Mouse (Mus musculus) limb, embryonic 14.5 days (tissue): Measurements from ENCODE around the gene Chrnb2. TPM values are rescaled to one million over a fixed set of nuclear protein-coding genes. Genes with fewer than 3 reads are reported as not detected.

Source experiments
- ATAC-seq: fragments of 200-750 bp; cut with Nextera tagmentation; 2 replicates; pipeline ENCODE4 v1.8.0; 2017; ENCODE audit warnings: low read depth, moderate number of reproducible peaks, moderate TSS enrichment; ENCODE audit not compliant: low FRiP score
- DNase-seq: peaks from one replicate; pipeline ENCODE4 v3.0.0-alpha.2; 2015; ENCODE audit warnings: low spot score
- H3K27ac ChIP-seq: fragments of 300-500 bp; sonication (generic); replicated peaks from 2 replicates; pipeline ENCODE4 v1.5.1; 2014; ENCODE audit warnings: low read depth, mild to moderate bottlenecking, low read length, moderate library complexity, mixed read lengths
- H3K27me3 ChIP-seq: fragments of 300-500 bp; sonication (generic); 2 replicates; pipeline ENCODE4 v1.6.1; 2014; ENCODE audit warnings: low read length, mixed read lengths; ENCODE audit not compliant: control insufficient read depth, insufficient read depth
- H3K36me3 ChIP-seq: fragments of 300-500 bp; sonication (generic); 2 replicates; pipeline ENCODE4 v1.6.1; 2014; ENCODE audit warnings: mild to moderate bottlenecking, low read length, moderate library complexity, mixed read lengths; ENCODE audit not compliant: control insufficient read depth, insufficient read depth
- H3K4me1 ChIP-seq: fragments of 300-500 bp; sonication (generic); 2 replicates; pipeline ENCODE4 v1.6.1; 2014; ENCODE audit warnings: antibody characterized with exemption, low read length, mixed read lengths; ENCODE audit not compliant: control insufficient read depth, insufficient read depth
- H3K4me2 ChIP-seq: fragments of 300-500 bp; sonication (generic); replicated peaks from 2 replicates; pipeline ENCODE4 v1.6.1; 2014; ENCODE audit warnings: low read depth, mild to moderate bottlenecking, low read length, moderate library complexity; ENCODE audit not compliant: severe bottlenecking
- H3K4me3 ChIP-seq: fragments of 300-500 bp; sonication (generic); replicated peaks from 2 replicates; pipeline ENCODE4 v1.5.1; 2014; ENCODE audit warnings: low read length
- H3K9ac ChIP-seq: fragments of 300-500 bp; sonication (generic); 2 replicates; pipeline ENCODE4 v1.6.1; 2014; ENCODE audit warnings: mild to moderate bottlenecking, low read depth, low read length, moderate library complexity; ENCODE audit not compliant: severe bottlenecking
- H3K9me3 ChIP-seq: fragments of 300-500 bp; sonication (generic); 2 replicates; pipeline ENCODE4 v1.6.1; 2016; ENCODE audit warnings: low read length; ENCODE audit not compliant: control insufficient read depth
- POLR2A ChIP-seq: fragments of 200-500 bp; IDR thresholded peaks from 2 replicates; pipeline ENCODE4 v1.8.0; 2012; ENCODE audit warnings: inconsistent platforms, mild to moderate bottlenecking, moderate library complexity, borderline replicate concordance; ENCODE audit not compliant: insufficient read depth, insufficient read length; ENCODE audit errors: extremely low read depth
- WGBS: fragments of 180-500 bp; shearing (Covaris S2); extraction: QIAGEN DNeasy Blood & Tissue Kit; methylation state at CpG from one replicate; pipeline ENCODE4 v1.1.7; 2014; 5-methylcytosine and 5-hydroxymethylcytosine counted together
- polyA plus RNA-seq, 2 experiments: library from polyadenylated mRNA; depleted of rRNA in 1 of 2; stranded (reverse) in 1 of 2; unstranded in 1 of 2; fragments of >200 nt; fragmentation: Nextera tagmentation in 1 of 2; extraction: Ambion mirVana in 1 of 2; gene quantifications; 2 replicates each; pipeline versions ENCODE4 v1.2.1 to v1.2.3; 2012 to 2014

Chrnb2 gene
- polyA plus RNA-seq, 2 experiments: 0.37 to 0.43 TPM

GRCm38 (mm10) chr3:89700461-89700860 is 64.0 kb downstream of the Chrnb2 start:
- H3K27ac ChIP-seq: no peak overlapping the region
- ATAC-seq (no peak), DNase-seq (no peak)
- no peaks in the 10 kb centered on the region for H3K36me3 ChIP-seq
- WGBS: 27% methylated on average over 11 of the region's 11 CpGs
- H3K4me3 ChIP-seq: no peak overlapping the region
- H3K4me2 ChIP-seq: no peak overlapping the region
- H3K9me3 ChIP-seq: no peaks in the 10 kb centered on the region
- no peaks in the 10 kb centered on the region for H3K4me1 ChIP-seq
- TF ChIP-seq POLR2A: no peak
- H3K9ac ChIP-seq: no peak overlapping the region
- H3K27me3 ChIP-seq: no peaks in the 10 kb centered on the region

GRCm38 (mm10) chr3:89698958-89699357 is 65.5 kb downstream of the Chrnb2 start:
- no peak for TF ChIP-seq POLR2A
- Histone ChIP-seq H3K27ac (no peak overlapping the region), H3K4me2 (no peak overlapping the region), H3K4me1 (no peaks in the 10 kb centered on the region), H3K9ac (no peak overlapping the region), H3K27me3 (no peaks in the 10 kb centered on the region), H3K9me3 (no peaks in the 10 kb centered on the region), H3K36me3 (no peaks in the 10 kb centered on the region), H3K4me3 (no peak overlapping the region)
- ATAC-seq (no peak), DNase-seq (no peak)
- 97% methylated on average over 1 of the region's 1 CpGs for WGBS

Other genes with a start within 250 kb of the Chrnb2 start
- 5.9 and 6.6 TPM in 2 replicates for gene Kcnn3, start 244.5 kb downstream of the Chrnb2 start, polyA plus RNA-seq (2012; rRNA removed)
- 4.1 and 5.0 TPM in 2 replicates for gene Kcnn3, start 244.5 kb downstream of the Chrnb2 start, polyA plus RNA-seq (2014; fragmentation: Nextera tagmentation; extraction: Ambion mirVana)
- gene Adar, start 49.6 kb downstream of the Chrnb2 start, polyA plus RNA-seq (2012; rRNA removed): 29.3 and 31.8 TPM in 2 replicates
- gene Adar, start 49.6 kb downstream of the Chrnb2 start, polyA plus RNA-seq (2014; fragmentation: Nextera tagmentation; extraction: Ambion mirVana): 10.8 and 14.7 TPM in 2 replicates
- 45.8 and 47.0 TPM in 2 replicates for gene Ube2q1, start 9.0 kb upstream of the Chrnb2 start, polyA plus RNA-seq (2012; rRNA removed)
- gene Ube2q1, start 9.0 kb upstream of the Chrnb2 start, polyA plus RNA-seq (2014; fragmentation: Nextera tagmentation; extraction: Ambion mirVana): 24.0 TPM in 2 replicates
- gene She, start 66.7 kb upstream of the Chrnb2 start, polyA plus RNA-seq (2012; rRNA removed): 2.9 TPM in 2 replicates
- 4.7 and 4.9 TPM in 2 replicates for gene She, start 66.7 kb upstream of the Chrnb2 start, polyA plus RNA-seq (2014; fragmentation: Nextera tagmentation; extraction: Ambion mirVana)
- gene Il6ra, start 148.6 kb upstream of the Chrnb2 start, polyA plus RNA-seq (2012; rRNA removed): 1.1 and 1.2 TPM in 2 replicates
- 1.3 and 1.5 TPM in 2 replicates for gene Il6ra, start 148.6 kb upstream of the Chrnb2 start, polyA plus RNA-seq (2014; fragmentation: Nextera tagmentation; extraction: Ambion mirVana)
- 88.4 and 110 TPM in 2 replicates for gene Atp8b2, start 198.9 kb upstream of the Chrnb2 start, polyA plus RNA-seq (2012; rRNA removed)
- 20.5 and 24.6 TPM in 2 replicates for gene Atp8b2, start 198.9 kb upstream of the Chrnb2 start, polyA plus RNA-seq (2014; fragmentation: Nextera tagmentation; extraction: Ambion mirVana)
- 110 and 121 TPM in 2 replicates for gene Hax1, start 234.1 kb upstream of the Chrnb2 start, polyA plus RNA-seq (2012; rRNA removed)
- gene Hax1, start 234.1 kb upstream of the Chrnb2 start, polyA plus RNA-seq (2014; fragmentation: Nextera tagmentation; extraction: Ambion mirVana): 135 and 139 TPM in 2 replicates